Mouse (Mus musculus) C2C12 (cell line): ENCODE measurements around the gene Taf6. TPM values are rescaled to one million over a fixed set of nuclear protein-coding genes. Genes with fewer than 3 reads are reported as not detected.
"Not testable (repeated sequence)": the region's sequence is repeated elsewhere in the genome, so short reads cannot be mapped to it uniquely, and the experiment has no call there.

Source experiments
- H3K27me3 ChIP-seq: one replicate; pipeline ENCODE4 v1.6.1; 2011; ENCODE audit not compliant: control insufficient read depth, insufficient read depth, insufficient read length
- H3K36me3 ChIP-seq: one replicate; pipeline ENCODE4 v1.6.1; 2011; ENCODE audit not compliant: control insufficient read depth, insufficient read depth
- H3K4me3 ChIP-seq: one replicate; pipeline ENCODE4 v1.5.1; 2011; ENCODE audit warnings: mild to moderate bottlenecking, control low read depth; ENCODE audit not compliant: poor library complexity, insufficient read depth, severe bottlenecking
- H3K79me2 ChIP-seq: one replicate; pipeline ENCODE4 v1.6.1; 2011; ENCODE audit not compliant: control insufficient read depth, insufficient read depth
- H3K79me3 ChIP-seq: one replicate; pipeline ENCODE4 v1.6.1; 2011; ENCODE audit warnings: low read depth, control low read depth
- H3ac ChIP-seq: one replicate; pipeline ENCODE3; 2011; ENCODE audit warnings: low read depth; ENCODE audit not compliant: control insufficient read depth, insufficient read length
- CEBPB ChIP-seq: IDR thresholded peaks from one replicate; pipeline ENCODE4 v1.6.1; 2011; ENCODE audit warnings: low read depth, mild to moderate bottlenecking, control low read depth, moderate library complexity
- CTCF ChIP-seq: IDR thresholded peaks from one replicate; pipeline ENCODE4 v1.5.1; 2011; ENCODE audit not compliant: control insufficient read depth, insufficient read depth, insufficient read length
- FOSL1 ChIP-seq: IDR thresholded peaks from one replicate; pipeline ENCODE4 v1.8.0; 2011; ENCODE audit warnings: mild to moderate bottlenecking, low read length; ENCODE audit not compliant: poor library complexity, insufficient read depth, severe bottlenecking
- MAX ChIP-seq: IDR thresholded peaks from one replicate; pipeline ENCODE4 v1.6.1; 2011; ENCODE audit warnings: mild to moderate bottlenecking, control low read depth
- MYOD1 ChIP-seq: IDR thresholded peaks from one replicate; pipeline ENCODE4 v1.6.1; 2011; ENCODE audit warnings: low read depth; ENCODE audit not compliant: control insufficient read depth, insufficient read length
- MYOG ChIP-seq: IDR thresholded peaks from one replicate; pipeline ENCODE4 v1.6.1; 2011; ENCODE audit not compliant: control insufficient read depth, insufficient read length; ENCODE audit errors: extremely low read depth
- USF1 ChIP-seq: IDR thresholded peaks from one replicate; pipeline ENCODE4 v1.6.1; 2011; ENCODE audit warnings: low read depth, mild to moderate bottlenecking, control low read depth, moderate library complexity
- polyA plus RNA-seq: library from polyadenylated mRNA; unstranded; fragments of >200 nt; fragmentation: generic; extraction: Trizol; gene quantifications from one replicate; pipeline ENCODE4 v1.2.1, GENCODE M21; 2012; ENCODE audit warnings: missing spikeins

The Taf6 gene
- polyA plus RNA-seq, 1 experiment: 58.1 TPM

DNA sequence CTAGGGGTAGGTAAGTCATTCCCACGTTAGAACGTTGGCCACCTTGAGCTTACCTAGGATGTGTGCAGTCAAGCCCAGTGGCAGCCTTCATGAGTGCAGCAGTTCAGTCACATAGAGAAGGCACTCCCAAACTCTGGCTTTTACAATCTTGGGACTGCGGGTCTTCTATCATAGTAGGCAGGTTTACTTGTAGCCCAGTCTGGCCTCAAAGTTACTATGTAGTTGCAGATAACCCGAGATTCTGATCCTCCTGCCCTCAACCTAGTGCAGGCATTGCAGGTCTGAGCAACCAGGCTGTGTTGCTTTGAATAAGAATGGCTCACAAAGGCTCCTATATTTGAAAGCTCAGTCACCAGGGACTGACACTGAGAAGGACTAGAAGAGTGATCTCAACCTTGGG, 39.2 kb upstream of the Taf6 start:
- H3ac ChIP-seq: no peak overlapping the region
- no peaks in the 10 kb centered on the region for H3K36me3 ChIP-seq
- no peaks in the 10 kb centered on the region for H3K27me3 ChIP-seq
- TF ChIP-seq MYOD1: no peak
- TF ChIP-seq CTCF: no peak
- no peak for TF ChIP-seq MAX
- no peak for TF ChIP-seq MYOG
- TF ChIP-seq FOSL1: no peak
- TF ChIP-seq USF1: no peak
- no peaks in the 10 kb centered on the region for H3K79me2 ChIP-seq
- no peak overlapping the region for H3K4me3 ChIP-seq
- no peaks in the 10 kb centered on the region for H3K79me3 ChIP-seq

DNA sequence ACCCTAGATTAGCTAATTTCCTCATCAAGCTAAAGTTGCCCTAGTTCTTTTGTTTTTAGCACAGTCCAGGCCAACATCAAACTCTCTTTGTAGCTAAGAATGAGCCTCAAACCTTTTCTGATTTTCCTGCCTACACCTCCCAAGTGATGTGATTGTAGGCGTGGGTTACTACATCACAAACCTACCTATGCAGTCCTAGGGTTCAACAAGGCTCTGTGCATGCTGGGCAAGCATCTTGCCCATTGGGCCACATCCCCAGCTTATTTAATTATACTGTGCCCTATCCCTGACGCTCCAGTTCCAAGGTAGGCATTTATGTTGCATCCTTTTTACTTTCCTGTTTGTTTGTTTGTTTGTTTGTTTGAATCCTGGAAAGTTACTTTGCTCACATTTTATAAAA, 38.4 kb upstream of the Taf6 start, which contains the start of gene Nxpe5:
Gene Nxpe5, plus strand, starts transcription at position 199 of the 400 bp plus-strand sequence.
- H3K4me3 ChIP-seq: no peak within 1 kb of the TSS
- TF ChIP-seq FOSL1 (no peak), MAX (no peak), MYOG (no peak), USF1 (no peak), CTCF (no peak), CEBPB (no peak), MYOD1 (no peak)
- H3K27me3 ChIP-seq: no peaks in the 10 kb centered on the region
- H3K36me3 ChIP-seq: no peaks in the 10 kb centered on the region
- H3K79me2 ChIP-seq: no peaks in the 10 kb centered on the region
- H3ac ChIP-seq: no peak within 1 kb of the TSS
- no peaks in the 10 kb centered on the region for H3K79me3 ChIP-seq

DNA sequence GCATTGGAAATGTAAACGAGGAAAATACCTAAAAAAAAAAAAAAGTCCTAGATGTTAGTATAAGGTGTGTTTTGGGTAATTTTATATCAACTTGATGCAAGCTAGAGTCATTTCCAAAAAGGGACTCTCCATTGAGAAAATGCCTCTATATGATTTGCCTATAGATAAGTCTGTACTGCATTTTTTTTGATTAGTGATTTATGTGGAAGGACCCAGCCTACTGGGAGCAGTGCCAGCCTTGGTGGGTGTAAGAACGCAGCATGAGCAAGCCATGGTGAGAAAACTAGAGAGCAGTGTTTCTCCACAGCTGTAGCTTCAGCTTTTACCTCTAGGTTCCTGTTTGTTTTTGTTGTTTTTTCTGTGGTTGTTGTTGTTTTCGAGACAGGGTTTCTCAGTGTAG, 36.0 kb upstream of the Taf6 start:
- Histone ChIP-seq H3K79me3 (no peaks in the 10 kb centered on the region), H3K27me3 (no peaks in the 10 kb centered on the region), H3K36me3 (no peaks in the 10 kb centered on the region), H3K79me2 (no peaks in the 10 kb centered on the region), H3ac (no peak overlapping the region), H3K4me3 (no peak overlapping the region)
- TF ChIP-seq MAX (no peak), USF1 (no peak), FOSL1 (no peak), CTCF (no peak), MYOD1 (no peak), CEBPB (no peak), MYOG (no peak)

GRCm38 (mm10) chr5:138222111-138222510, 34.9 kb upstream of the Taf6 start:
- H3K4me3 ChIP-seq: no peak overlapping the region
- H3K27me3 ChIP-seq: no peaks in the 10 kb centered on the region
- H3K36me3 ChIP-seq: no peaks in the 10 kb centered on the region
- no peak for TF ChIP-seq MYOD1
- peak; percentile 77 for TF ChIP-seq CTCF
- no peaks in the 10 kb centered on the region for H3K79me2 ChIP-seq
- no peak overlapping the region for H3ac ChIP-seq
- no peaks in the 10 kb centered on the region for H3K79me3 ChIP-seq

GRCm38 (mm10) chr5:138219864-138220263, 32.6 kb upstream of the Taf6 start:
- no peak overlapping the region for H3K4me3 ChIP-seq
- TF ChIP-seq CTCF (no peak), MYOG (no peak), CEBPB (no peak), MYOD1 (no peak), FOSL1 (no peak), MAX (no peak)
- H3K36me3 ChIP-seq: no peaks in the 10 kb centered on the region
- no peak overlapping the region for H3ac ChIP-seq
- H3K79me2 ChIP-seq: no peaks in the 10 kb centered on the region
- H3K27me3 ChIP-seq: no peaks in the 10 kb centered on the region
- H3K79me3 ChIP-seq: no peaks in the 10 kb centered on the region

DNA sequence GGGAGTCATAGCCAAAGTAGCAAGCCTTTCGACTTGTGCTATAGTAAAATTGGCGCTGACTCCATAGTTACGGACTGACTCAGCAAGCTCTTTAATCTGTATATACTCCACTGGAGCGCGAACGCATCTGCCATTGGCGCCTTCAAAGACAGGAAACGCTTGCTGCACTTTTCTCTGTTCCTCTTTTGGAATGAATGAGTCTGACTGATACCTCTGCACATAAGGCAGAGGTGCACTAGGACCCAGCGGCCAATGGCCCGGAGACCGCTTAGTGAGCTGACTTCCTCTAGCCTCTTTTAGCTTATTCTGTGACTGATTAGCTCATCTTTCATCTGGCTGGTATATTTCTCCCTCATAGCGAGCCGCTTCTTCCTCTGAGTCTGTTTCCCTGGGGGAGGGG, 29.4 kb upstream of the Taf6 start:
- H3K27me3 ChIP-seq, H3K79me2 ChIP-seq, H3ac ChIP-seq, H3K79me3 ChIP-seq, H3K4me3 ChIP-seq, H3K36me3 ChIP-seq: not testable (repeated sequence)
